Mouse (Mus musculus) left cerebral cortex, postnatal 4 days (tissue): ENCODE data around the gene Madcam1. TPM values are rescaled to one million over a fixed set of nuclear protein-coding genes. Genes with fewer than 3 reads are reported as not detected.
"Not testable (repeated sequence)": the region's sequence is repeated elsewhere in the genome, so short reads cannot be mapped to it uniquely, and the experiment has no call there.

Source experiments
- DNase-seq: peaks from one replicate; pipeline ENCODE4 v3.0.0-alpha.2; 2022
- intact Hi-C: fragments of 180-260 bp; cut with DNase I; formaldehyde crosslinking; loops from one replicate; pipeline ENCODE4 v1.15.1; 2025
- total RNA-seq, 2 experiments: library from RNA; stranded (reverse); gene quantifications; 2 replicates each; pipeline ENCODE4 v1.2.3; 2021

The Madcam1 gene
- total RNA-seq, 2 experiments from 2014 or later = 0.72 to 0.84 TPM

DNA sequence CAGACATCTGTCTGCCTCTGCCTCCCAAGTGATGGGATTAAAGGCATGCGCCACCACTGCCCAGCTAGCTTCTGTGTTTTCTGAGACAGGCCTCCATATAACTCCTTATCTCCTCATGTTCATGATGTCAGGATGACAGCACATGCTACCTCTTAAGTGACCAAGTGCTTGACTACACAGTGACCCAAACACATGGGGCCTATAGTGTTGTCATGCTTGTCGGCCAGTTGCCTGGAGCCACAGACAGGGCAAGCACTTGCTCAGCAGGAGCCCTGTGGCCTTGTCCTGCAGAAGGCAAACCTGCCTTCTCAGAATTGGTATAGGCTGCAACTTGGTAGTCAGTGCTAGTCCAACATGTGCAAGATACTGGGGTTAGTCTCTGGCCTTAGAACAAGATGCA is 21.9 kb downstream of the Madcam1 start:
- intact Hi-C loops = no loop called here

DNA sequence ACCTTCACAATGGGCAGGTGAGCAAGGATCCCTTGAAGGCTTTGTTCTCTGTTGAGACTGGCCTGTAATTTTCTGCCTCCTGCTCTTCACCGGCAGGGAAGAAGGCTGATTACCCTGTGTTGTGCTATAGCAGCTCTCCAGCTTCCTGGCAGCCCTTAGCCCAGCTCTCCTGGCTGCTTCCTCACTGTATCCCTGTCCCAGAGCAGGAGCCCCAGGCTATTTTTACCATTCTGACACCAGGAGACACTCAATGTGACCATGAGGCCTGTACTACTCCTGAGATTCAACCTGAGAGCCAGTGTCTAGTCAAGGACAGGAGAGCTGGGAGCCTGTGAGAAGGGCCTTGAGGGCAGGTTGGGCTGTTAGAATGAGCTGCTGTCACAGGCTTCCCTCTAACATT is 22.3 kb downstream of the Madcam1 start:
- intact Hi-C loops = no loop called here

More for the DNA sequence above, 21.9 kb downstream of the Madcam1 start:
- DNase-seq = no peak

DNA sequence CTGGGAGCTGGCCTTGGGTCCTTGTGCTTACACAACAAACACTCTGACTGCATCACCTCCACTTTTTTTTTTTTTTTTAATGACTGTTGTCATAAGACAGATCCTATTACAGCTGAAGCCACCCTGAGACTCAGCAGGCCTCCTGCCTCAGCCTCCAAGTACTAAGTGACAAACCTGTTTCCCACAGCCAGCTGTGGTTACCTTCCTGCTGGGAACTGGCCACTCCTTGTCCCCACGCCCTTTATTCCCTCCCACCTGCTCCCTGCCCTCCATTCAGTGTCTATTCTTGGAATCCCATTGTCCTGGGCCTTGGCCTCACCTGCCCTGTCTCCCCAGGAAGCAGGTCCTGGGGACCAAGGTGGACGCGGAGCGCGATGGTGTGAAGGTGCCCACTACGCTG is 23.2 kb downstream of the Madcam1 start:
- intact Hi-C loops = no loop called here
- DNase-seq = no peak

More for the DNA sequence above, 22.3 kb downstream of the Madcam1 start:
- no peak for DNase-seq

DNA sequence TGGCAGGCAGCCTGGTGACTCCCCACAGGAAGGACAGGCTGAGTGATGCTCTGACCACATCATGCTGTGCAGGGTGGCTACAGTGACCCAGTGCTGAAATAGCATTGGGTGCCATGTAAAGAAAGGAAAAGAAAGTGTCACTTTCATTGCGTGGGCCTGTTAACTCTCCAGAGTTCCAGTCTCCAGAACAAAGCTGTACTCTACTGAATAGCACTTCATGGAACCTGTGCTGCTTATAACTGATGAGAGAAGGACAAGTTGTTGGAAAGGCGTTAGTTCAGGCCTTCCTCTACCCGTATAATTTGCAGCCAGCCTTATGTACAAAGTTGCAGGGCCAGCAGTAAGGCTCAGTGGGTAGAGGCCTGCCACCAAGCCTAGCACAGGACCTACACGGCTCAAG is 24.4 kb downstream of the Madcam1 start, which contains the start of gene Gzmm:
Gene Gzmm, plus strand, starts transcription at position 301 of the 400 bp plus-strand sequence.
- intact Hi-C loops = no loop called here
- no peak for DNase-seq

DNA sequence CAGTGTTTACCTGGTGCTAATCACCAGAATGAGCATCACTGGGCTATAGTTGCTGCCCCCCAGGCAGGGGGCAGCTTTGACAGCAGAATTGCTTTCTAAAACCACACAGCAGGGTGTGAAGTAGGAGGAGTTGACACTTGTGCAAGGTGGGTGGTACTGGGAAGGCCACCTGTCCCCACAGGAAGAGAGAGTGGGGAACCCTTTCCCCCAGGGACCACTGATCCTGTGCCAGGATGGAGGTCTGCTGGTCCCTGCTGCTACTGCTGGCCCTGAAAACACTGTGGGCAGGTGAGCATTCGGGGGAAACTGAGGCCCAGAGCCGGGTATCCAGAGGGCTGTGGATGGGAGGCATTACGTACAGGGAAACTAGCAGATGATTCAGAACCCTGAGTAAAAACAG is 24.8 kb downstream of the Madcam1 start:
- intact Hi-C loops = no loop called here
- no peak for DNase-seq

DNA sequence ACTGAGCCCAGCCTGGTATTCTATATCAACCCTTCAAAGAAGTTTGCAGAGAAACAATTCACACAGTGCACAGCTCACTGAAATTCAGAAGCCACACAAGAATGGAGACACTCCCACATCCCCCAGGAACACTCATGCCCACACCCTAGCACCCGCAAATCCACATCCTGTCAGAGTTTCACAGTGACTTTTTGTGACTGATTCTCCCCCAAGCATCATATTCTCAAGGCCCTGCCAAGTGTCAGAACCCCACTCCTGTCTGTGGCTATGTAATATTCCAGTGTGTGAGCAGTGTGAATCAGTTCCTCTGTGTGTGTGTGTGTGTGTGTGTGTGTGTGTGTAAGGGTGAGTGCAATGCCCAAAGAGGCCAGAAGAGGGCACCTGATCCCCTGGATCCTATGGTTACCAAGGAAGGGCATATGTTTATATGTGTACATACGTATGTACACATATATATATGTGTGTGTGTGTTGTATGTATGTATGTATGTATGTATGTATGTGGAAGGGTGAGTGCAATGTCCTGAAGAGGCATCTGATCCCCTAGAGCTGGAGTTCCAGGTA is 27.7 kb downstream of the Madcam1 start:
- intact Hi-C loops = no loop called here
- DNase-seq = no peak

DNA sequence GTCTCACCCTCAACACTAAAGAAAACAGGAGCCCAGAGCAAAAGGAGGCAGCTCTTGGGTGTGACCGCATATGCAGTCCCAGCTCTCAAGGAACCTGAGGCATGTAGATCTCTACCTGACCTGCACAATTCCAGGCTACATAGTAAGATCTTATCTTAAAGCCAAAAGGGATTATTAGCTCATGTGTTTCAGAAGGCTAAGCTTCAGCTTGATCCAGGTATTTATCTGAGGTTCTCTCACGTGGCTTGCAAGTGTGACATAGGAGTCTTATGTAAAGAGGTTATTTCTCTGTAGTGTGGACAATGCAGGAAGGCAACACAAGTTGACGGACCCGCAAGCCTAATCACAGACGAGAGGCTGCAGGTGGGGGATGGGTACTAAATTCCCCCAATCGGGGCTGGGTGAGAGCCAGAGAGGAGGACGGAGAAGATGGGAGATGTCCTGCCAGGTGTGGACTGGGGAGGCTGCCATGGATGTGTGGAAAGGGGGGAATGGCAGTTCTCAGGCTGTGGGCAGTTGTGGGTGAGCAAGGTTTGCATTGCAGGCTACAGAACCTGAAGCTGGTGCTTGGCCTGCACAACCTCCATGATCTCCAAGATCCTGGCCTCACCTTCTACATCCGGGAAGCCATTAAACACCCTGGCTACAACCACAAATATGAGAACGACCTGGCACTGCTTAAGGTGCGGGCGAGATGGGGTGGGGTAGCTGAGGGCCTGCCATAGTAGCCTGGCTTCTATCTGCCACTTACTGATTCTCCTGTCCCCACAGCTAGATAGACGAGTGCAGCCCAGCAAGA is 29.4 kb downstream of the Madcam1 start:
- no peak for DNase-seq
- intact Hi-C loops = no loop called here

DNA sequence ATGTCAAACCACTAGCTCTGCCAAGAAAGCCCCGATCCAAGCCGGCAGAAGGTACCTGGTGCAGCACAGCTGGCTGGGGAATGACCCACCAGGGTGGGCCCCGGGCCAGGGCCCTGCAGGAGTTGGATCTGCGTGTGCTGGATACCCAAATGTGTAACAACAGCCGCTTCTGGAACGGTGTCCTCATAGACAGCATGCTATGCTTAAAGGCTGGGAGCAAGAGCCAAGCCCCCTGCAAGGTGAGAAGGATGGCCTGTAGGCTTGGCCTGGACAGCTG is 30.0 kb downstream of the Madcam1 start:
- no peak for DNase-seq
- intact Hi-C loops = no loop called here

DNA sequence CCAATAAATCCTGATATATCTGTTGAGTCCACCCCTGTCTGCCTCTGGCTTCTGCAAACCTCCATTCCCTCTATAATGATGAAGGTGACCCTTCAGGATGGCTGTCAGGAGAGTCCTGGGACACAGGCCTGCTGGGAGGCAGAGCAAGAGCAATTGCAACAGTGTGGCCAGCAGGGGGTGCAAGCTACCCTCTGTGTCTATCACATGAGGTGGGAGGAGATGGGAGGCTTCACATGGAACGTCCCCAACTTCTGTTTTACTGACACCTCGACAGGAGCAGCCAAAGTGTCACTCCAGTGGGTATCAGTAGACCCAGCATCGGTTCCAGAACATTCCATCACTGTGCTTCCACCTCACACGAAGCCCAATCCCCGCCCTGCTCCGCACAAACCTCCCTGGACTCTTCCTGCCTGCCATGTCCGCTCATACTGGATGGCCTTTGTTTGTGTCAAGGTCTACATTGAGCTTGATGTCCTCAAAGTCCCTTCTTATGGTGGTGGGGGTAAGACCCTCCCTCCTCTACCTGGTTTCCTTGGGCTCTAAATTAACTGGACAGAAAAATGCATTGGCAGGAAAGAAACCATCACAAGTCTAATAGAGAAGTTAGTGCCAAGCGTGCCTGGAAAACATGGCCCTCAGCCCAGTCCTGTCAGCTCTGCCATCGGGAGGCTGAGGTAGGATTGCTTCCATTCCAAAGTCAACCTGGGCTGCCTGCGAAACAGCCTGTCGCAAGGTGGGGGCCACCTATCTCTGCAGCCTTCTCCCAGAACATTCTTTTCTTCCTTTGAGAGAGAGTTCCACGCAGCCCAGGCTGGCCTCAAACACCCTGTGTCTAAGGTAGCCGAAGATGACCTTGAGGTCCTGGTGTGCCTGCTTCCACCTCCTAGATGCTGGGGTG is 31.1 kb downstream of the Madcam1 start:
- intact Hi-C loops = no loop called here

DNA sequence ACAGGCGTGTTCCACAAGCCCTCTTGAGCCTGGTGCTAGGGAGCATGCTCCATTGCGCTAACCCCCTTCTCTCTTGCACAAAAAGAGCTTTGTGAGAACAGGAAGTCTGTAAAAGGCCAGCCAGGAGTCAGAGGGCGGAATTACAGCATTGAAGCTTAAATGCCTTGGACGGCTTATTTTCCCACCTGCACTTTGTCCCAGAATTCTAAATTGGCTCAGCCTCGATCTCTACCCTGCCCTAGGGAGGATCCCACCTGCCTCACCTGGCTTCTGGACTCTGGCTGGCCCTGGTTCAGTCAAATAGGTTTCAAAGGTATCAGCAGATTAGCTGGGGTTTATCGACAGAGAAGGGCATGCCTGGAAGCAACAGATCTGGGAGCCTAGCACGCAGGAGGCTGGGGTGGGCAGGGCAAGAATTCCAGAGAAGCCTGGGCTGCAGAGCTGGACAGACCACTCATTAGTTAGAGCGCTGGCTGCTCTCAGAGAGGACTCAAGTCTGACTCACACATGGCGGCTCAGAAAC is 31.8 kb downstream of the Madcam1 start:
- intact Hi-C loops = no loop called here
- no peak for DNase-seq

More for the DNA sequence above, 31.1 kb downstream of the Madcam1 start:
- peak; percentile 83 for DNase-seq

DNA sequence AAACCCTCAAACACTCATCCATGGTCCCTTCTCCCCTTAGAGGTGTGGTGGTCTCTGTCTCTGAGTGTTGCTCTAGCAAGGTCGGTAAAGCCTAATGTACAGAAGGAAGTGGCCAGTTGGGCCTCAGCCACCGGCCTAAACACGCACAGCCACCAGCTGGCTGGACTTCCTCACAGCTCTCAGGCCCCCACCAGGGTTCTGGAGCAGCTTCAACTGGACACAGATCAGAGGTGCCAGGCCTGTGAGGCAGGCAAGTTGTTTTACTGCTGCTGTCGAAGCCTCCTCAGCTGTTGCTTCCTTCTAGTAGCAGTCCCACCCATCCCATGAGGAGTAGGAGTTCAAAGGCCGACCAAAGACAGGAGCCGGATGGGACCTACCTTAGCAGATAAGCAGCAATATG is 33.6 kb downstream of the Madcam1 start:
- DNase-seq = peak; percentile 67
- intact Hi-C loops = no loop called here

DNA sequence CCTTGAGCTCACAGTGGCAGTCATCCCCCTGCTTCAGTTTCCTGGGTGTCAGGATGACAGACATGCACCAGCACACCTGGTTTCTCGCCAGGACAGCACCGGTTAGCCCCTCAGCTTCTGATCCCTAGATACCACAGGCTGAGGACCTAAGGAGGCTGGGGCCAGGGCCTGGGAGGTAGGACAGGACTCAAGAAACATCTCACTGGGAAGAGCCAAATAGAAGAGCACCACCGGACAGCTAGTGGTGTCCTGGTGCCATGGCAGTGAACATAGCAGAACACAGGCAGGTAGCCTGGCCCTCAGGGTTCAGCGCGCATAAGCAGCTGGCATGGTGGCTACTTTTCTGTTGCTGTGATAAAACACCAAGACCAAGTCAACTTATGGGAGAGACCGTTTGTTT is 34.1 kb downstream of the Madcam1 start:
- no peak for DNase-seq
- intact Hi-C loops = no loop called here

DNA sequence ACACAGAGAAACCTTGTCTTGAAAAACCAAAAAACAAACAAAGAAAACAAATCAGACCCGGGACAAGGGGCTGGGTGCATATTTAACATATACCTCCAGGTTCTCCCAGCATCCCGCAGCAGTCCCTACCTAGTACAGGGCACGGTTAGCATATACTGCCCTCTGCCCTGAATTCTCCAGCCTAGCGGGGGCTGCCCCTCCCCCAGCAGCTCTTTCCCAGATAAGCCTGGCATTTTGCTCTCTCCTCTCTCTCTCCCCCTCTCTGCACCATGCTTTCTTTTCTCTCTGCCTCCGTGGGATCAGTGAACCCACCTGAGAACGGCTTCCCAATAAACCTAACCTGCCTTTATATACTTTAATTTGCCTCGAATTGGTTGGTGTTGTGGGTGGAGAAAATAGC is 36.3 kb downstream of the Madcam1 start:
- intact Hi-C loops = no loop called here
- DNase-seq = no peak

DNA sequence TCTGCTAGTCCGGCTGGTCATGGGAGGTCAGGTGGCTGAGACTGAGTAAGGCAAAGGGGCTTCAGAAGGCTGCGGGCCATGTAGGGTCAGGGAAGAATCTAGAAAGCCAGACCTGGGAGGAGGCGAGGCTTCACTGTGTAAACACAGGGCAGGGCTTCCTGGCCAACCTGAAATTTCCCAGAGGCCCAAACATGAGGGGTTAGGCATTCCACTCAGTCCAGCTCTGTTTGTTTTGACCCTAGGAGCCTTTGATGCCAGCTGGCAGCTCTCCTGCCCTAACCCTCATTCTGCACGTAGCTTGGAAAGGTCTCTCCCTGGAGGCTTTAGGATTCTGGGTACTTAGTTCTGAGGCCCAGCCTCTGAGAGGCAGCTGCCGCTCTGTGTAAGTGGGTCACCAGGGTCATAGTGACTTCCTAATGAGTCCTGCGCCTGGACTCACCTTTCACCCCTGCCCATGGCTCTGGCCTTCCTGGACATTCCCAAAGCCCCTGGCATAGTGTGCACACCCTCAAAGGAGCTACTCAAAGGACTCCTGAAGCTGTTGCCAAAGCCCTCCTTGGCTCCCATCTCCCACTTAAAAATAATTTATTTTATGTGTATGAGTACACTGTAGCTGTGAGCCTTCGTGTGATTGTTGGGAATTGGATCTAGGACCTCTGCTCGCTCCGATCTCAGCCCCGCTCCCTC is 37.2 kb downstream of the Madcam1 start:
- no peak for DNase-seq
- intact Hi-C loops = no loop called here

DNA sequence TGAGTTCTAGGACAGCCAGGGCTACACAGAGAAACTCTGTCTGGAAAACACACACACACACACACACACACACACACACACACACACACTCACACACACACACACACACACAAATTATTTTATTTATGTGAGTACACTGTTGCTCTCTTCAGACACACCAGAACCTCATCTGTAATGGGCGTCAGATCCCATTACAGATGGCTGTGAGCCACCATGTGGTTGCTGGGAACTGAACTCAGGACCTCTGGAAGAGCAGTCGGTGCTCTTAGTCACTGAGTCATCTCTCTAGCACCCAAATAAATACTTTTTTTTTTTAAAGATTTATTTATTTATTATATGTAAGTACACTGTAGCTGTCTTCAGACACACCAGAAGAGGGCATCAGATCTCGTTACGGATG is 38.6 kb downstream of the Madcam1 start:
- intact Hi-C loops, DNase-seq: not testable (repeated sequence)

DNA sequence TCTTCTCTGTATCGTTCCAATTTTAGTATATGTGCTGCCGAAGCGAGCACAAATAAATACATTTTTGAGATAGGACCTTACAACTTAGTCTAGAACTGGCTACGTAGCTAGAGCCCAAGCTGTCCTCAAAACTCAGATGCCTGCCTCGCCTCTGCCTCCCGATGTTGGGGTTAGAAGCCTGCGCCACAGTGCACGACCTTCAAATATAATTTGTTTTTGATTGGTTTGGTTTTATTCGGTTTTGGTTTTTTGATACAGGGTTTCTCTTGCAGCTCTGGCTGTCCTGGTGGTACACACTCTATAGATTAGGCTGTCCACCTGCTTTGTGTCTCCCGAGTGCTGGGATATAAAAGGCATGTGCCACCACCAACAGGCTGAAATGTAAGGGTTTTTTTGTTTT is 39.2 kb downstream of the Madcam1 start:
- DNase-seq = no peak
- intact Hi-C loops = no loop called here

DNA sequence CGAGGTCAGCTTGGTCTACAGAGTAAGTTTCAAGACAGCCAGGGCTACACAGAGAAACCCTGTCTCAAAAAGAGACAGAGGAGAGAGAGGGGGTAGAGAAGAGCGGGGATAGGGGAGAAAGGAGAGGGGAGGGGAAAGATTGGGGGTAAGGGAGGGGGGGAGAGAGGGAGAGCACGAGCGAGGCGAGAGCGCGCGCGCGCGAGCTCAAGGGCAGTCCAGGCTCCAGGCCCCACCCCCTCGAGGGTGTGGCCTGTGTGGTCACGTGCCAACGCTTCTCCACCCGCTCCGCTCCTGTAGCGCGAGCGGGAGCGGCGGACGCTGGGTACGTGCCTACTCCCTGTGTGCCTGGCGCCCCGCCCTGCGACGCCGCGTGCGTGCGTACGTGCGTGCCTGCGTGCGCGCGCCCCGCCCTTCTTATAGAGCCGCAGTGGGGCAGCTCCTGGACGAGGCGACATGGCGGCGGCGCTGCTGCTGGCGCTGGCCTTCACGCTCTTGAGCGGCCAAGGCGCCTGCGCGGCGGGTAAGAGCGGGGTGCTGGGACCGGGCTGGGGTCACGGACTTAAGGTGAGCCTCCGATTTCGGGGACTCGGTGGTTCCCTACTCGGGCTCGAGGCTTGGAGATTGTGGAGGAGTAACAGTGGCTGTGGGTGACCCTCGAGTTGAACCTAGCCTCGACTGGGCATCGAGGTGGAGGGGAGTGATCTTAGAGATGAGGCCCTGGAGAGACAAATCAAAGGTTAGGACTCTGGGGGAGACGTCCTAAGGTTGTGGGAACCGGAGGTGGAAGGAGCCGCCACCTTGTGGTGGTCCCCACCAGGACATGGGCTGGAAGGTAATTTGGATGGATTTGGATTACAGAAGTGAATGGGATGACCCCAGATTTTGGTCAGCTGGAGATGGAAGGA is 40.0 kb downstream of the Madcam1 start, which contains the start of gene Bsg:
Gene Bsg, plus strand, starts transcription at position 427 of the 905 bp plus-strand sequence.
- DNase-seq = peak; percentile 99
- intact Hi-C loops = loop anchor here (2.0 kb wide), 1 partner anchor 14 kb away; no protein-coding TSS in a partner anchor

DNA sequence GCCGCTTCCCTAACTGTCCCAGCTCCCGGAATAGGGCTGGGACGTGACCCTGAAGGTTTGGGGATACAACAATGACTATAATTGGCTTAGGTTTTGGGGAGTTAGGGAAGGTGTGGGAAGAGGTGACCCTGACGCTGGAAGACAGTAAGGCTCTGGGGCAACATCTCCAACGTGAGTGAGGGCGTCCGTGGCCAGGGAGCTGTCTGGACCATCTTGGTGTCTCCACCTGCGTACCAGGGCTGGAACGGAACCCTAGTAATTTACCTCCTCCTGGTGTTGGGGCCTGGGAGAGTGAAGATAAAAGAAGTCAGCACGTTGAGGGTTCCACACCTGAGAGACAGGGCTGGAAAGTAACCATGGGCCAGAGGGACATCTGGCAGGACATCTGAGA is 40.6 kb downstream of the Madcam1 start:
- intact Hi-C loops = loop anchor here (2.0 kb wide), 1 partner anchor 14 kb away; no protein-coding TSS in a partner anchor
- DNase-seq = no peak

DNA sequence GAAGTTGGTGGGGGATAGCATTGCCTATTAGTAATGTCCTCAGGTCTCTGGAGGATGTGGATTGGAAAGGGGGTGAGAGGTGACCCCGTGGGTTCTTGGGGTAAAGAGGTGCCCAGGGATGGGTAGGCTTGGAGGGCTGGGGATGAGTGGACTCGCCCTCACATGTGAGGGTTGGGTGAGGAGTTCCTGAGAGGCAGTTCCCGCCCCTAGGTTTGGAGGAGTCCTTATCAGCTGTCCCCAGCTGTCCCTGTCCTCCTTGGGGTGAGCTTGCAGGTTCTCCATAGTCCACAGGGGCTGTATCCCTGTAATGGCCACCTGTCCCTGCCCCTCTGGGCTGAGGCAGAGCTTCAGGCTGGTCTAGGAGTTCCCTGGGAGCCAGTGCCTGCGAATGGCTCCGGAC is 41.6 kb downstream of the Madcam1 start:
- no peak for DNase-seq
- intact Hi-C loops = loop anchor here (2.0 kb wide), 1 partner anchor 13 kb away; no protein-coding TSS in a partner anchor
